Mouse (Mus musculus) liver, embryonic 16.5 days (tissue): ENCODE data around the gene Dock1. TPM values are rescaled to one million over a fixed set of nuclear protein-coding genes. Genes with fewer than 3 reads are reported as not detected.

Experiments used
- ATAC-seq: fragments of 200-750 bp; cut with Nextera tagmentation; 2 replicates; pipeline ENCODE4 v1.8.0; 2017; ENCODE audit warnings: low read depth, mild to moderate bottlenecking, moderate number of reproducible peaks, moderate library complexity
- H3K27ac ChIP-seq: fragments of 300-500 bp; sonication (generic); 2 replicates; pipeline ENCODE4 v1.5.1; 2014; ENCODE audit warnings: mild to moderate bottlenecking, low read length
- H3K27me3 ChIP-seq: fragments of 300-500 bp; sonication (generic); 2 replicates; pipeline ENCODE4 v1.6.1; 2014; ENCODE audit warnings: low read depth, low read length, mixed read lengths; ENCODE audit not compliant: control insufficient read depth, insufficient read depth
- H3K36me3 ChIP-seq: fragments of 300-500 bp; sonication (generic); 2 replicates; pipeline ENCODE4 v1.6.1; 2014; ENCODE audit warnings: mild to moderate bottlenecking; ENCODE audit not compliant: control insufficient read depth, insufficient read depth
- H3K4me1 ChIP-seq: fragments of 300-500 bp; sonication (generic); 2 replicates; pipeline ENCODE4 v1.6.1; 2014; ENCODE audit warnings: low read depth, low read length, mixed read lengths; ENCODE audit not compliant: control insufficient read depth
- H3K4me2 ChIP-seq: fragments of 300-500 bp; sonication (generic); 2 replicates; pipeline ENCODE4 v1.6.1; 2014; ENCODE audit warnings: low read depth, low read length, mixed read lengths
- H3K4me3 ChIP-seq: fragments of 300-500 bp; sonication (generic); 2 replicates; pipeline ENCODE4 v1.5.1; 2014; ENCODE audit warnings: low read depth, mild to moderate bottlenecking, low read length
- H3K9ac ChIP-seq: fragments of 300-500 bp; sonication (generic); 2 replicates; pipeline ENCODE4 v1.6.1; 2014; ENCODE audit warnings: low read depth, low read length
- H3K9me3 ChIP-seq: fragments of 300-500 bp; sonication (generic); replicated peaks from 2 replicates; pipeline ENCODE4 v1.6.1; 2016; ENCODE audit warnings: low read length; ENCODE audit not compliant: control insufficient read depth
- WGBS: fragments of 180-500 bp; shearing (Covaris S2); extraction: QIAGEN DNeasy Blood & Tissue Kit; methylation state at CpG from one replicate; pipeline ENCODE4 v1.1.7; 2014; ENCODE audit not compliant: insufficient replicate concordance; 5-methylcytosine and 5-hydroxymethylcytosine counted together
- polyA plus RNA-seq: library from polyadenylated mRNA; unstranded; fragments of >200 nt; fragmentation: Nextera tagmentation; extraction: Ambion mirVana; gene quantifications from 2 replicates; pipeline ENCODE4 v1.2.1, GENCODE M21; 2015

Dock1 gene
- polyA plus RNA-seq, 1 experiment from 2014 or later: 3.9 TPM

GRCm38 (mm10) chr7:135106536-135106935, 436.1 kb downstream of the Dock1 start:
- H3K36me3 ChIP-seq: no peaks in the 10 kb centered on the region
- ATAC-seq: no peak
- H3K4me1 ChIP-seq: no peaks in the 10 kb centered on the region
- no peaks in the 10 kb centered on the region for H3K27me3 ChIP-seq
- WGBS: 63% methylated on average over 3 of the region's 3 CpGs
- no peak overlapping the region for H3K4me2 ChIP-seq
- H3K27ac ChIP-seq: no peak overlapping the region
- no peak overlapping the region for H3K4me3 ChIP-seq
- H3K9ac ChIP-seq: no peak overlapping the region
- no peaks in the 10 kb centered on the region for H3K9me3 ChIP-seq

GRCm38 (mm10) chr7:135110307-135110706, 439.9 kb downstream of the Dock1 start:
- no peaks in the 10 kb centered on the region for H3K27me3 ChIP-seq
- no peaks in the 10 kb centered on the region for H3K4me1 ChIP-seq
- H3K4me3 ChIP-seq: no peak overlapping the region
- no peak for ATAC-seq
- WGBS: 55% methylated on average over 1 of the region's 1 CpGs
- H3K4me2 ChIP-seq: no peak overlapping the region
- no peak overlapping the region for H3K27ac ChIP-seq
- H3K9me3 ChIP-seq: no peaks in the 10 kb centered on the region
- no peaks in the 10 kb centered on the region for H3K36me3 ChIP-seq
- H3K9ac ChIP-seq: no peak overlapping the region

DNA sequence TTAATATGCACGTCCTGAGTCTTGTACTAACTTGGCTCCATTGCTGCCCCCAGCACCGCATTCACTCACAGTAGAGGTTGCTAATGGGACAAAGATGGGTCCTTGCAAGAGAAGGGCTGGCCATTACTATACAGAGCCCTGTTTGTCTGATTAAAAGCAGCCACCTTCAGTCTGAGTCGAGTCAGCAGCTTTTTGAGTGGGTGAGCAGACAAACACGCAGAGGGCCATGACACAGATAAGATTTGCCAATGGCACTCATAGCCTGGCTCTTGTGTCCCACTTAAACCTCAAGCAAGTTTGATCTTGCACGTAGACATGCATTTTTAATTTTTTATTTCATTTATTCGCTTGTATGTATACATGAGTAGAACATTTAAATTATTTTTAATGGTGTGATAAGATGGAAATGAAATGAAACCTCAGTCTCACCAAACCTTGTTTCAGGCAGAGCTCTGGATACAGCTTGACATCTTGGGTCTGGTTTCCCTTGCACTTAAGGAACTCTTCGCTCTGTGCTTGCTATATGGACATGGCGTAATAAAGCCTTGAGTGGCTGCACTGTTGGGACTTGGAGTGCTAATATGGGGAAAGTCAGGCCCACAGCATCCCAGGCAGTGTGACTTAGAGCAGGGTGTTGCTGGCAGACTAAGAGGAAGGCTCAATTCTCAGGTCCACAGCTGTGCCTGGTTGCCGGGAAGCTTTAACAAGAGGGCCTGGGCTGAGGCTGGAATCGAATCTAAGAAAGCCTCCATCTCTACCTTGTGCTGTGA, 455.0 kb downstream of the Dock1 start:
- H3K27me3 ChIP-seq: no peaks in the 10 kb centered on the region
- no peaks in the 10 kb centered on the region for H3K36me3 ChIP-seq
- H3K9ac ChIP-seq: no peak overlapping the region
- H3K9me3 ChIP-seq: no peaks in the 10 kb centered on the region
- no peak overlapping the region for H3K27ac ChIP-seq
- 70% methylated on average over 10 of the region's 10 CpGs for WGBS
- H3K4me2 ChIP-seq: no peak overlapping the region
- no peak overlapping the region for H3K4me3 ChIP-seq
- no peaks in the 10 kb centered on the region for H3K4me1 ChIP-seq
- ATAC-seq: no peak

- H3K9ac ChIP-seq: no peak overlapping the region
- 55% methylated on average over 4 of the region's 4 CpGs for WGBS
- no peaks in the 10 kb centered on the region for H3K36me3 ChIP-seq
- no peak for ATAC-seq
- no peak overlapping the region for H3K27ac ChIP-seq
- no peaks in the 10 kb centered on the region for H3K27me3 ChIP-seq
- H3K4me2 ChIP-seq: no peak overlapping the region
- no peaks in the 10 kb centered on the region for H3K4me1 ChIP-seq
- H3K4me3 ChIP-seq: no peak overlapping the region
- H3K9me3 ChIP-seq: no peaks in the 10 kb centered on the region
Observed at GRCm38 (mm10) chr7:135132461-135132860, 462.0 kb downstream of the Dock1 start.

DNA sequence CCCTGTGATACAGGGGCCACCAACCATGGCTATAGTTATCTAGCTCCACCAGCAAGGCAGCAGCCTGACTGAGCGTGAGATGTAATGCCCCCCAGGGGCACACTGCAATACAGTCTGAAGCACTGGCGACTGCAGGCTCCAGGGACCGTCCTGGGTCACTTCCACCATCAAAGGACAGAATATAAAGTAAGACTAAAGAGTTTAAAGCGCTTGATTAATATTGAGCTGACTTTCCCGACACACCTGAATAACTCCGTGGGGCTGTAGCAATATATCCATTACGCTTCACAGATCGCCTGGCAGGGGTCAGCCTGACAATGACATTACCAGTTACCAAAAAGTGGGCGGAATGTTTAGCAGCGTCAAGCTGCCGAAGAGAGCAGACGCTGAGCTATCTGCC, 464.2 kb downstream of the Dock1 start:
- ATAC-seq: no peak
- H3K27me3 ChIP-seq: no peaks in the 10 kb centered on the region
- no peaks in the 10 kb centered on the region for H3K4me1 ChIP-seq
- H3K4me2 ChIP-seq: no peak overlapping the region
- no peak overlapping the region for H3K4me3 ChIP-seq
- no peaks in the 10 kb centered on the region for H3K9me3 ChIP-seq
- 65% methylated on average over 12 of the region's 12 CpGs for WGBS
- no peak overlapping the region for H3K27ac ChIP-seq
- H3K9ac ChIP-seq: no peak overlapping the region
- no peaks in the 10 kb centered on the region for H3K36me3 ChIP-seq

- 57% methylated on average over 5 of the region's 5 CpGs for WGBS
- no peak overlapping the region for H3K4me2 ChIP-seq
Observed at GRCm38 (mm10) chr7:135139153-135139612, 468.7 kb downstream of the Dock1 start.

DNA sequence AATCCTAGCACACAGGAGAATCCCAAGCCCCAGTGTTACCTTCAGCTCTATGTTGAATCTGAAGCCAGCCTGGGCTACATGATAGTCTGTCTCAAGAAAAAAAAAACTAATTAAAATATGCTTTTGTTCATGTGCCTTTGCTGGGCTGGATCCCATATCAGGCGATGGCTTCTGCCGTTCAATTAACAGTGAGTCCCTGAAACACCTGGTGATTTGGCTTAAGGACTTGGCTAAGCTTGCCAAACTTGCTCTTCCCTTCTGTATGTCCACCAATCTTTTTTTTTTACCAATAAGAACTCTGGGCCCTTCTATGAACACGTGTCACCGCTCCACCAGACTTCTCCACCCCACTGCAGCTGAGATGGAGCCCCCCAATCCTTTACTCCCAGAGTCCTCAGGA, 474.3 kb downstream of the Dock1 start:
- no peak overlapping the region for H3K4me2 ChIP-seq
- no peaks in the 10 kb centered on the region for H3K27me3 ChIP-seq
- H3K9ac ChIP-seq: no peak overlapping the region
- no peak for ATAC-seq
- no peak overlapping the region for H3K4me3 ChIP-seq
- 67% methylated on average over 4 of the region's 4 CpGs for WGBS
- no peaks in the 10 kb centered on the region for H3K4me1 ChIP-seq
- H3K27ac ChIP-seq: no peak overlapping the region
- no peaks in the 10 kb centered on the region for H3K36me3 ChIP-seq
- no peaks in the 10 kb centered on the region for H3K9me3 ChIP-seq

More at GRCm38 (mm10) chr7:135139153-135139612, 468.7 kb downstream of the Dock1 start:
- Histone ChIP-seq H3K4me3 (no peak overlapping the region), H3K36me3 (no peaks in the 10 kb centered on the region), H3K9me3 (no peaks in the 10 kb centered on the region), H3K27me3 (no peaks in the 10 kb centered on the region), H3K9ac (no peak overlapping the region), H3K27ac (no peak overlapping the region), H3K4me1 (no peaks in the 10 kb centered on the region)
- no peak for ATAC-seq

- Histone ChIP-seq H3K27ac (no peak overlapping the region), H3K4me1 (no peaks in the 10 kb centered on the region), H3K4me2 (no peak overlapping the region), H3K4me3 (no peak overlapping the region), H3K36me3 (no peaks in the 10 kb centered on the region), H3K27me3 (no peaks in the 10 kb centered on the region), H3K9me3 (no peaks in the 10 kb centered on the region), H3K9ac (no peak overlapping the region)
- WGBS: 63% methylated on average over 2 of the region's 2 CpGs
- no peak for ATAC-seq
Observed at GRCm38 (mm10) chr7:135150926-135151325, 480.5 kb downstream of the Dock1 start.

DNA sequence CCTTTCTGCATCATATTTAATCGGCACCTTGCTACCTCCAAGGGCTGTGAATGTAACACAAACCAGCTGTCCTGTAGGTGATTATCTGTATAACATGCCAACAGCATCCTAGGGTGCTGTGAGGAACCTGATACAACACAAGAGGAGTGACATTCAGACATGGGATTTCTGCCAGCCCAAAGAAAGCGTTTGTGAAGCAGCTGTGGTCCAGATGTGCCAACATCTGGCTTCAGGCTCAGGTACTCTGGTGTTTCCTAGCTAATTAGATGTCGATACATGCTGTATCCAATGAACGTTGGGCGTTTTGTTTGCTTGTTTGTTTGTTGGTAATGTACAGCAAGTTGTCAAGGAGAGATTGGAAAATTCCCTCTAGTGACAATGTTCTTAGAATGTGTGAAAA, 487.1 kb downstream of the Dock1 start:
- H3K9ac ChIP-seq: no peak overlapping the region
- 70% methylated on average over 5 of the region's 5 CpGs for WGBS
- H3K4me1 ChIP-seq: no peaks in the 10 kb centered on the region
- no peak overlapping the region for H3K27ac ChIP-seq
- no peaks in the 10 kb centered on the region for H3K27me3 ChIP-seq
- no peak for ATAC-seq
- no peaks in the 10 kb centered on the region for H3K9me3 ChIP-seq
- H3K4me2 ChIP-seq: no peak overlapping the region
- no peaks in the 10 kb centered on the region for H3K36me3 ChIP-seq
- H3K4me3 ChIP-seq: no peak overlapping the region
